Mouse (Mus musculus) bone marrow macrophage, adult 2 months (primary cell): ENCODE data around the gene Ppp1r12b.

Experiments used
- CTCF ChIP-seq: IDR thresholded peaks from 2 replicates; pipeline ENCODE4 v1.5.1; 2012; ENCODE audit warnings: low read depth, mild to moderate bottlenecking, low read length, moderate library complexity
- POLR2A ChIP-seq: IDR thresholded peaks from 2 replicates; pipeline ENCODE4 v1.6.1; 2012; ENCODE audit warnings: mild to moderate bottlenecking, low read depth, low read length, borderline replicate concordance

DNA sequence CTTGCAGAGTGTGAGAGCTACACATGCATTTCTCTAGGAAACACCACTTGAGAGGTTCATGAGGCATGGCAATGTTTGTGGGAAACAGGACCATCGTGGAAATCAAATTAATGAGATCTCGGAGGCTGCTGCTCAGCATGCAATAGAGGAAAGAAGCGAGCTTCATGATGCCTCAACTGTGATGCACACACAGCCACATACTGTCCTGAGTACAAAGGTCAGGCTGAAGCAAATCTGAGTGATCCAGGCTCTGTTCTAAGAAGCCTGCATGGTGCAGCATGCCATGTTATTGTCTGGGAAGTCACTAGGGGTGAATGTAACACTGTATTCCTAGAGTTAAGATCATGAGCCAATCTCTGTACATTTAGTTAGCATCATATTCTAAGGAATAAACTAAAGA, 140.0 kb downstream of the Ppp1r12b start:
- TF ChIP-seq CTCF, result no peak
- no peak for TF ChIP-seq POLR2A
